Mouse (Mus musculus): ENCODE measurements at regions not wholly inside any gene's neighbourhood (a gene's known extent, or its start where the extent isn't known, plus 50 kb on each side); places are given as distances from the start of the nearest gene placed in this dataset.

DNA sequence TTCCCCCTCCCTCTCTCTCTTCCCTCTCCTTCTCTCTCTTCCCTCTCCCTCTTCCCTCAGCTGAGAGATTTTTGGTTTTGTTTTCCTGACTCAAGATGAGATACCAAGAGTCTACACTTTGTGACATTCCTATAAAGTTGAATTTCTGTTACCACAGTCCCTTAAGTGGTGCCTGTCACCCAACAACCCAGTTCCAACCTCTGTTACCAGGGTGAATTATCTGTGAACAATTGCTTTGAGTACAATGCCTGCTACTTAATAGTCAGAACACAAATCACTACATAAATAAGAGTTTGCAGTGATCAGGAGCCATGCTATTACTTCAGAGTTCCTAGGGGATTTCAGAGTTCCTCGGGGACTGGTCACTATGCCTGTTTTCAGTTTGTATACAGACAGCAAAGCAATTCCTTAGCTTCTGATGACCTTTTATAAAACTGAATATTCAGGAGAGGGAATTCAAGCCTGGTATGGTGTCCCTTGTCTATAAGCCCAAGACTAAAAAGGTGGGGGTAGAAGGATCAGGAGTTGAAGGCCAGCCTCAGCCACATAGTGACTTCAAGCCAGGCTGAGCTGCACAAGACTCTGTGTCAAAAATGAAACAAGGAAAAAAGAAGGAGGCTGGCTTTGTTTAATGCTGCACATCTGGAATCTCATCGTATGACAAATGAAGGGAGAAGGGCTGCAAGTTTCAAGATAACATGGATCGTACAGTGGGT lies 99.2 kb upstream of the F13a1 start:
- ATAC-seq (ENCODE audit: insufficient read depth), result no peak
- WGBS (ENCODE audit: insufficient replicate concordance), result 60% methylated on average over 3 of the region's 3 CpGs

DNA sequence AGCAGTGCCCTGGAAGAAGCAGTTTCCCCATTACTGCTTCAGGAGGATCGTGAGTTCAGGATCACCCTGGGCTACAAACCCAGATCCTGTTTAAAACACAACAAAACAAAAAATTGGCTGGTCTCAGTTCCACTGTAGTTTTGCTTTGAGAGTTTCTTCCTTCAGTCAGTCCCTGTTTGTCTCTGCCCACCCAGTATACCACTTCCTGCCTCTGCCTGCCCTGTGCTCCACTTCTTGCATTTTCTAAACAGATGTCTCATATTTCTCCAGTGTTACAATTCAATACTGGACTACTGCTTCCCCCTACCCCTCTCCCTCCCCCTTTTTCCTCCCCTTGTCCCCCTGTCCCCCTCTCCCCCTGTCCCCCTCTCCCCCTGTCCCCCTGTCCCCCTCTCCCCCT lies 98.6 kb upstream of the F13a1 start:
- no peaks in the 10 kb centered on the region for H3K27me3 ChIP-seq
- H3K27ac ChIP-seq (replicated peaks), result no peak overlapping the region
- no peaks in the 10 kb centered on the region for H3K9me3 ChIP-seq (replicated peaks)
- no peaks in the 10 kb centered on the region for H3K4me1 ChIP-seq (replicated peaks)
- no peak overlapping the region for H3K9ac ChIP-seq
- WGBS (ENCODE audit: insufficient replicate concordance), result 49% methylated on average over 1 of the region's 1 CpGs
- H3K4me3 ChIP-seq (replicated peaks), result no peak overlapping the region
- no peak for ATAC-seq (ENCODE audit: insufficient read depth)
- H3K36me3 ChIP-seq (replicated peaks), result no peaks in the 10 kb centered on the region
- H3K4me2 ChIP-seq, result no peak overlapping the region

More for the DNA sequence above, 99.2 kb upstream of the F13a1 start:
- Histone ChIP-seq H3K4me3 (replicated peaks) (no peak overlapping the region), H3K4me2 (no peak overlapping the region), H3K36me3 (replicated peaks) (no peaks in the 10 kb centered on the region), H3K27me3 (no peaks in the 10 kb centered on the region), H3K9ac (no peak overlapping the region), H3K4me1 (replicated peaks) (no peaks in the 10 kb centered on the region), H3K27ac (replicated peaks) (no peak overlapping the region), H3K9me3 (replicated peaks) (no peaks in the 10 kb centered on the region)

DNA sequence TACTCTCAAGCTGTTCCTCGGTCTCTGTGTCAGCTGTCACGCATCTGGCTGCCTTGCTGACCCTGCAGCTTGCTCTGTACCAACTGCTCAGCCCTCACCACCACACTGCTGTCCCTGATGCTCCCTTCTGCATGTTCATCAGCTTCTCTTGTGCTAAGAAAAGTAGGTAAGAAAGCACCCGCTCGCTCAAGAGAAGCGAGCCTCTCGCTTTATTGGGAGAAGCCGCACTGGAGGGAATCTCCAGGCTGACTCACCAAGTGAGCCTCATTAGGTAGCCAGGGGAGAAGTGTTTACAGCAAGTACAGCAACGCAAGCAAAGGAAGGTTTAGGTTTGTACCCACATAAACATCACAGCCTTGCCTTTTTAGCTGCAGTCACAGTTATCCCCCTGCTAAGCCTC lies 97.7 kb upstream of the F13a1 start:
- no peak overlapping the region for H3K4me2 ChIP-seq

DNA sequence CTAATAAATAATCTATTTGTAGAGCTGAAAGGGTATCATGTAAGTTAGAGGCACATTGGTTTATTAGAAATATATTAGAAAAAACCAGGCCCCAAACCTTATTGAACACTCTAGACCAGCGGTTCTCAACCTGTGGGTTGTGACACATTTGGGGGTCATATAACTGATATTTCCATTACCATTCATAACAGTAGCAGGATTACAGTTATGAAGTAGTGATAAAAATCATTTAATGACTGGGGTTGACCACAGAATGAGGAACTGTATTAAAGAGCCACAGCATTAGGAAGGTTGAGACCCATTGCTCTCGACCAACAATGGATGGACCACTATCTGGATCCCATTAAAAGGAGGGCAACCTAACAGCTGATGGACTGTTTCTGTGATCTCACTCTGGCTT lies 92.8 kb upstream of the F13a1 start:
- Histone ChIP-seq H3K9ac (no peak overlapping the region), H3K4me2 (no peak overlapping the region), H3K4me1 (replicated peaks) (no peaks in the 10 kb centered on the region), H3K27ac (replicated peaks) (no peak overlapping the region), H3K9me3 (replicated peaks) (no peaks in the 10 kb centered on the region), H3K27me3 (no peaks in the 10 kb centered on the region), H3K4me3 (replicated peaks) (no peak overlapping the region), H3K36me3 (replicated peaks) (no peaks in the 10 kb centered on the region)
- ATAC-seq (ENCODE audit: insufficient read depth), result no peak
- 62% methylated on average over 2 of the region's 2 CpGs for WGBS (ENCODE audit: insufficient replicate concordance)

More for the DNA sequence above, 97.7 kb upstream of the F13a1 start:
- Histone ChIP-seq H3K27ac (replicated peaks) (no peak overlapping the region), H3K4me1 (replicated peaks) (no peaks in the 10 kb centered on the region), H3K9me3 (replicated peaks) (no peaks in the 10 kb centered on the region), H3K36me3 (replicated peaks) (no peaks in the 10 kb centered on the region), H3K27me3 (no peaks in the 10 kb centered on the region), H3K9ac (no peak overlapping the region), H3K4me3 (replicated peaks) (no peak overlapping the region)
- WGBS (ENCODE audit: insufficient replicate concordance), result 82% methylated on average over 8 of the region's 8 CpGs
- ATAC-seq (ENCODE audit: insufficient read depth), result no peak

DNA sequence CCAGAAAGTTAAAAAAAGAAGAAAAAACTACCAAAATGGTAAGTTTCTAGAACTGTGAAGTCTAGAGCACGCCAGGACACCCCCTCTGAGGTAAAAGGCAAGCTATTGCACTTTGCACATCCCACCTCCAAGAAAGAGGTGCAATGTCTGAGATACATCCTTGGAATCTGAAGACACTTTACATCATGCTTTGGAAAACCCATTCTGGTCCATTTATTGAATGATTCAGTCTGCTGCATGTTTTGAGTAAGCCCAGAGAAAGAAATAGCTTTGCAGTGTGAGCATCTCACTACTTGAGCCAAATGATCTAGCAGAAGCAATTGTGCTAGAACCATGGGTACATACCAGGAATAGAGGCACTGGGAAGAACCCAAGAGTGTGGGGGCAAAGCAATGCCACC lies 85.1 kb upstream of the F13a1 start:
- no peak for ATAC-seq (ENCODE audit: insufficient read depth)
- 37% methylated on average over 1 of the region's 1 CpGs for WGBS (ENCODE audit: insufficient replicate concordance)
- Histone ChIP-seq H3K4me1 (replicated peaks) (no peaks in the 10 kb centered on the region), H3K9me3 (replicated peaks) (no peaks in the 10 kb centered on the region), H3K27me3 (no peaks in the 10 kb centered on the region), H3K9ac (no peak overlapping the region), H3K4me2 (no peak overlapping the region), H3K4me3 (replicated peaks) (no peak overlapping the region), H3K36me3 (replicated peaks) (no peaks in the 10 kb centered on the region), H3K27ac (replicated peaks) (no peak overlapping the region)

DNA sequence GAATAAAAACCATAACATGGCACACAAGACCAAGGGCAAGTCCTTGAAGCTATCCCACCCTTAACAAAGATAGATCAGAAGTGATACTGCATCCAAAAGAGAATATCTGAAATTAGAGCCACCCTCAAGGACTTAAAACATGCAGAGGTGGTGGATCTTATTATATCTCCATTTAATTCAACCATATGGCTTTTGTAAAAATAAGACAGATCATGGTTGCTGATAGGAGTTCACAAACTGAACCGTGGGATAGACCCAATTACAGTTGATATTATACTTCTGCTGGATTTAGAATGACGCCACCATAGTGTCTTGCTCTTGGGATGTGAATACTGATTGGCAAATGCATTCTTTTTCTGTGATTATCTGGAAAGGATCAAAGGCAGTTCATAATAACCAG lies 84.5 kb upstream of the F13a1 start:
- no peak for ATAC-seq (ENCODE audit: insufficient read depth)
- no peaks in the 10 kb centered on the region for H3K27me3 ChIP-seq
- 62% methylated on average over 2 of the region's 2 CpGs for WGBS (ENCODE audit: insufficient replicate concordance)
- H3K36me3 ChIP-seq (replicated peaks), result no peaks in the 10 kb centered on the region
- no peak overlapping the region for H3K4me3 ChIP-seq (replicated peaks)
- no peak overlapping the region for H3K9ac ChIP-seq
- H3K4me1 ChIP-seq (replicated peaks), result no peaks in the 10 kb centered on the region
- H3K4me2 ChIP-seq, result no peak overlapping the region
- H3K9me3 ChIP-seq (replicated peaks), result no peaks in the 10 kb centered on the region
- no peak overlapping the region for H3K27ac ChIP-seq (replicated peaks)

DNA sequence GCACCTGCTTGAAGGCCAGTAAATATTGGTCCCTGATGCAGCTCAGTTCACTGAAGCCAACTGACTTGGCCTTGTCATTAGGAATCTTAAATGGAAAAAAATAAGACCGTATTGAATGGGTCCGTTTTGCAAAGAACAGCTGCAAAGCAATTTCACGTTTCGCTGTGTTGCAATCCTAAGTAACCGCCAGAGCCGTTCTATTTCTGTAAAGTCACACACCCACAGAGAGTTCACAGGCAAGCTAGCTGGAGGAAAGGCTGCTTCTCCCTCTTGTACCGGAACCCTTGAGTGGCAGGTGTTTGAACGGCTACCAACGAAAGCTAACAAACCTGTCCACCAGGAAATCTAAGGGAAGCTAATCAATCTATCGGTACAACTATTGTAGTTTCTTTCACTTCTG lies 80.6 kb upstream of the F13a1 start:
- peak overlapping the region; percentile 11; the same call in 1 of the 2 replicates for H3K4me2 ChIP-seq
- no peaks in the 10 kb centered on the region for H3K9me3 ChIP-seq (replicated peaks)
- WGBS (ENCODE audit: insufficient replicate concordance), result 28% methylated on average over 10 of the region's 10 CpGs
- no peak overlapping the region for H3K4me3 ChIP-seq (replicated peaks)
- H3K27ac ChIP-seq (replicated peaks), result no peak overlapping the region
- no peaks in the 10 kb centered on the region for H3K36me3 ChIP-seq (replicated peaks)
- H3K9ac ChIP-seq, result no peak overlapping the region
- ATAC-seq (ENCODE audit: insufficient read depth), result no peak
- no peaks in the 10 kb centered on the region for H3K27me3 ChIP-seq
- no peaks in the 10 kb centered on the region for H3K4me1 ChIP-seq (replicated peaks)

DNA sequence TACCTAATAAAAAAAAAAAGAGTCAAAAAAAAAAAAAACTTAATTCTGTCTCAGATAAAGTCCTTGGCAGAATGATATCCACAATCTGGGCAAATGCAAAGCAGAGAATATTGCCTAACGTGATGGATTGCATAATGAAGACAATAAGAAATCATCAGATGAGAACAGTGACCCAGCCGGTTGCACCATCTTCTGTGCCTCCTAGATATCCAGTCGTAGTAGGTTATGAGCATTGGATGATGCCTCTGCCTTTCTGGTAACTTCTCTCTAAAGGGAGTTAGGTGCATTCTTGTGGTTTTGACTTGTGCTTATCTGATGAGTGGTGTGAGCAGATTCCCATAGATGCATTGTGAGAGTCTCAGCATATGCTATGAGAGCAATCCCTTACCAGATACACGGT lies 71.6 kb upstream of the F13a1 start:
- Histone ChIP-seq H3K27ac (replicated peaks) (no peak overlapping the region), H3K27me3 (no peaks in the 10 kb centered on the region), H3K36me3 (replicated peaks) (no peaks in the 10 kb centered on the region), H3K4me3 (replicated peaks) (no peak overlapping the region), H3K9me3 (replicated peaks) (no peaks in the 10 kb centered on the region), H3K4me2 (no peak overlapping the region), H3K9ac (no peak overlapping the region), H3K4me1 (replicated peaks) (no peaks in the 10 kb centered on the region)
- 25% methylated on average over 4 of the region's 4 CpGs for WGBS (ENCODE audit: insufficient replicate concordance)
- no peak for ATAC-seq (ENCODE audit: insufficient read depth)

DNA sequence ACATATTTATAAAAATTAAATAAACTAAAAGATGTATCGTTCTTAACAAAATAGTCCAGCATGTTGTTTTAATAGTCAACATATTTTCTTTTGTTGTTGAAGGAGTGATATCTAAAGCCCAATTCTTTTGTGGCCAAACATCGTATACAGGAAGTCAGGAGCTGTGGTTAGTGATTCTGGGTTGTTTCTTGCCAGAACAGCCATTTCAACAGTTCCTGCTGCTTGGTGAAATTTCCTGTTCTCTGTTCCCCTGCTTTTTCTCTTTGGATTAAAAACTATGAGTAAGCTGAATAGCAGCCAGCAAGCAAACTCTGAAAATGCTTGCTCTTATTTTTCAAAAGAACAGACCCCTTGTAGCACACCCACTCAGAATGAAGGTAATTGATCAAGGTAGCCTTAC lies 70.2 kb upstream of the F13a1 start:
- H3K4me2 ChIP-seq, result no peak overlapping the region
- no peak overlapping the region; the same call in 1 of the 2 replicates for H3K27ac ChIP-seq (replicated peaks)
- H3K4me3 ChIP-seq (replicated peaks), result no peak overlapping the region
- H3K27me3 ChIP-seq, result no peaks in the 10 kb centered on the region
- H3K9me3 ChIP-seq (replicated peaks), result no peaks in the 10 kb centered on the region
- no peaks in the 10 kb centered on the region for H3K36me3 ChIP-seq (replicated peaks)
- no peak overlapping the region for H3K9ac ChIP-seq
- ATAC-seq (ENCODE audit: insufficient read depth), result no peak
- WGBS (ENCODE audit: insufficient replicate concordance), result 18% methylated on average over 2 of the region's 2 CpGs
- no peaks in the 10 kb centered on the region for H3K4me1 ChIP-seq (replicated peaks)

DNA sequence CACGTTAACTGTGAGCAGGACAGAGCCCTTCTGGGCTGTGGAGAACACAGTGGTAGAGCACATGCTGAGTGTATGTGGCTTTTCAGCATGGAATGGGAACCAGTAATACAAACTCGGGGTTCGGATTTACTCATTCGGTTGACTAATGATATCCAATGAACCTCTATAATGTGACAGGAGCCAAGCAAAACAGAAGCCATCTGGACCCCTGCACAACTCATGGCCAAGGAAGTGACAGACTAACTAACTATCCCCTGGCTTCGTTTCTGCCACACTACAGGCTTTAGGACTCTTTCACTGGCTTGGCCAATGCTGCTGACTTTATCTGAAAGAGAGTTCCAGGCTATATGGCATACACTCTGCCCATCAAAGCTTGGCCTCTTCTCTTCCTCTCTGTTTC lies 64.3 kb upstream of the F13a1 start:
- WGBS (ENCODE audit: insufficient replicate concordance), result 59% methylated on average over 5 of the region's 5 CpGs
- Histone ChIP-seq H3K4me2 (no peak overlapping the region), H3K9me3 (replicated peaks) (no peaks in the 10 kb centered on the region), H3K4me3 (replicated peaks) (no peak overlapping the region), H3K27ac (replicated peaks) (no peak overlapping the region), H3K4me1 (replicated peaks) (no peaks in the 10 kb centered on the region), H3K9ac (no peak overlapping the region), H3K27me3 (no peaks in the 10 kb centered on the region), H3K36me3 (replicated peaks) (no peaks in the 10 kb centered on the region)
- ATAC-seq (ENCODE audit: insufficient read depth), result no peak

DNA sequence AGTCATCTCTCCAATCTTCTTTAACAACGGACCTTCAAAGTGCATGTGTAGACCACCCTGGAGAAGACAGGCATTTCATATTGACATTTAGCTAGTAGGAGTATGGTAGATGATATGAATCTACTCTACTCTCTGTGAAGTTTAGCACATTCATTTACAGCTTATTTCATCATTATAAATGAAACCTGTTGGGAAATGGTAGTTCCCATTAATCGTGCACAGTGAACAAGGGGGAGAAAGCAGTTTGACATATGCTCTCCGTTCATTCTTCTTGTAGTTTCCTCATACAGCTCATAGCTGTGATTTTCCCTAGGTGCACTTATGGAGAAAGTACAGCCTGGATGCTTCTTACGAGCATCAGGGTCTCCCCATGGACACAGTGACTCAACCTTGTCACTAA lies 61.7 kb upstream of the F13a1 start:
- Histone ChIP-seq H3K9ac (no peak overlapping the region), H3K4me2 (no peak overlapping the region), H3K9me3 (replicated peaks) (no peaks in the 10 kb centered on the region), H3K27me3 (no peaks in the 10 kb centered on the region), H3K27ac (replicated peaks) (no peak overlapping the region), H3K36me3 (replicated peaks) (no peaks in the 10 kb centered on the region), H3K4me3 (replicated peaks) (no peak overlapping the region), H3K4me1 (replicated peaks) (no peaks in the 10 kb centered on the region)
- no peak for ATAC-seq (ENCODE audit: insufficient read depth)
- 67% methylated on average over 4 of the region's 4 CpGs for WGBS (ENCODE audit: insufficient replicate concordance)

DNA sequence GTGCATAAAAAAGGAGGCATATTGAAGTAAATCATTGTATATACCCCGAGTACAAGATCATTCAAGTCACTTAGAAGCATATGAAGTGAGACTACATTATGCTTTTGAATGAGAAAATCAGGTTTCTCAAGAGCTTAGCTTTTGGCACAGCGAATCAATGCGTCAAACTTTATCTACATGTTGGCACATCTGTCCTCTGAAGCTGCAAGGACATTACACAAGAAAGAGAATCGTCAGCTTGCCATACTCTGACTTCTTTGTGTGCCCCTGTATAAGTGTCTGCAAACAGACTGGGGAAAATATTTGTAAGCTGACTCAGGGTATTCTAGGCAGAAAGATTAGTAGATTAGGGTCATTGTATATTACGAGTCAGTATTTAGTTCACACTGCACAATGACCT lies 57.7 kb upstream of the F13a1 start:
- Histone ChIP-seq H3K9me3 (replicated peaks) (no peaks in the 10 kb centered on the region), H3K9ac (no peak overlapping the region), H3K4me1 (replicated peaks) (no peaks in the 10 kb centered on the region), H3K27me3 (no peaks in the 10 kb centered on the region), H3K27ac (replicated peaks) (no peak overlapping the region), H3K36me3 (replicated peaks) (no peaks in the 10 kb centered on the region), H3K4me3 (replicated peaks) (no peak overlapping the region), H3K4me2 (no peak overlapping the region)
- 56% methylated on average over 5 of the region's 5 CpGs for WGBS (ENCODE audit: insufficient replicate concordance)
- ATAC-seq (ENCODE audit: insufficient read depth), result no peak

Measured in liver, embryonic 15.5 days (tissue).